Mouse (Mus musculus): Measurements from ENCODE around the gene Sell. TPM values are rescaled to one million over a fixed set of nuclear protein-coding genes. Genes with fewer than 3 reads are reported as not detected.
"Not testable (repeated sequence)": the region's sequence is repeated elsewhere in the genome, so short reads cannot be mapped to it uniquely, and the experiment has no call there.

Sell gene
- not detected for total RNA-seq (2021)
- long read RNA-seq, experiment 1: 0 reads
- long read RNA-seq, experiment 2: 0 reads

- Histone ChIP-seq H3K4me3 (no peak within 1 kb of the TSS), H3K27ac (no peak within 1 kb of the TSS)
- intact Hi-C loops (cut with DNase I): loop anchor here (2.0 kb wide), 1 partner anchor 77 kb away; no protein-coding TSS in a partner anchor
- no peak for TF ChIP-seq CTCF (IDR thresholded peaks at IDR 0.05)
- DNase-seq (ENCODE audit: extremely low spot score in 1 of 2, low spot score in 2 of 2): no peak
Observed at GRCm38 (mm10) chr1:164061925-164062324, at the start of gene Sell. Gene Sell (plus strand): TSS chr1:164061982.

- Histone ChIP-seq H3K4me3 (no peak overlapping the region), H3K27ac (no peak overlapping the region)
- TF ChIP-seq CTCF (IDR thresholded peaks at IDR 0.05): no peak
- no peak for DNase-seq (ENCODE audit: extremely low spot score in 1 of 2, low spot score in 2 of 2)
- intact Hi-C loops (cut with DNase I): no loop called here
Observed at GRCm38 (mm10) chr1:164014616-164015015, 47.2 kb upstream of the Sell start.

- Histone ChIP-seq H3K4me3 (no peak overlapping the region), H3K27ac (no peak overlapping the region)
- no peak for DNase-seq (ENCODE audit: extremely low spot score in 1 of 2, low spot score in 2 of 2)
- intact Hi-C loops (cut with DNase I): no loop called here
- no peak for TF ChIP-seq CTCF (IDR thresholded peaks at IDR 0.05)
Observed at GRCm38 (mm10) chr1:164018221-164018896, 43.4 kb upstream of the Sell start.

GRCm38 (mm10) chr1:164019789-164020188 lies 42.0 kb upstream of the Sell start:
- TF ChIP-seq CTCF (IDR thresholded peaks at IDR 0.05): no peak
- Histone ChIP-seq H3K27ac (no peak overlapping the region), H3K4me3 (no peak overlapping the region)
- DNase-seq (ENCODE audit: extremely low spot score in 1 of 2, low spot score in 2 of 2): no peak
- intact Hi-C loops (cut with DNase I): no loop called here

GRCm38 (mm10) chr1:164020746-164021145 lies 41.0 kb upstream of the Sell start:
- H3K4me3 ChIP-seq; DNase-seq (ENCODE audit: extremely low spot score in 1 of 2, low spot score in 2 of 2); H3K27ac ChIP-seq; intact Hi-C loops (cut with DNase I): not testable (repeated sequence)

GRCm38 (mm10) chr1:164022106-164022505 lies 39.7 kb upstream of the Sell start:
- H3K4me3 ChIP-seq; DNase-seq (ENCODE audit: extremely low spot score in 1 of 2, low spot score in 2 of 2); H3K27ac ChIP-seq; intact Hi-C loops (cut with DNase I): not testable (repeated sequence)

- Histone ChIP-seq H3K4me3 (no peak overlapping the region), H3K27ac (no peak overlapping the region)
- no peak for DNase-seq (ENCODE audit: extremely low spot score in 1 of 2, low spot score in 2 of 2)
- intact Hi-C loops (cut with DNase I): no loop called here
- TF ChIP-seq CTCF (IDR thresholded peaks at IDR 0.05): no peak
Observed at GRCm38 (mm10) chr1:164025685-164026084, 36.1 kb upstream of the Sell start.

GRCm38 (mm10) chr1:164027416-164027815 lies 34.4 kb upstream of the Sell start:
- Histone ChIP-seq H3K4me3 (no peak overlapping the region), H3K27ac (no peak overlapping the region)
- DNase-seq (ENCODE audit: extremely low spot score in 1 of 2, low spot score in 2 of 2): no peak
- TF ChIP-seq CTCF (IDR thresholded peaks at IDR 0.05): peak; percentile 36
- intact Hi-C loops (cut with DNase I): no loop called here

GRCm38 (mm10) chr1:164040385-164041135 lies 21.2 kb upstream of the Sell start:
- intact Hi-C loops (cut with DNase I): no loop called here
- no peak for TF ChIP-seq CTCF (IDR thresholded peaks at IDR 0.05)
- H3K4me3 ChIP-seq: no peak overlapping the region
- DNase-seq (ENCODE audit: extremely low spot score in 1 of 2, low spot score in 2 of 2): no peak
- no peak overlapping the region for H3K27ac ChIP-seq

- Histone ChIP-seq H3K4me3 (no peak overlapping the region), H3K27ac (no peak overlapping the region)
- intact Hi-C loops (cut with DNase I): no loop called here
- TF ChIP-seq CTCF (IDR thresholded peaks at IDR 0.05): no peak
- no peak for DNase-seq (ENCODE audit: extremely low spot score in 1 of 2, low spot score in 2 of 2)
Observed at GRCm38 (mm10) chr1:164043549-164043948, 18.2 kb upstream of the Sell start.

- Histone ChIP-seq H3K4me3 (no peak within 1 kb of the TSS), H3K27ac (no peak within 1 kb of the TSS)
- no peak for TF ChIP-seq CTCF (IDR thresholded peaks at IDR 0.05)
- intact Hi-C loops (cut with DNase I): no loop called here
- DNase-seq (ENCODE audit: extremely low spot score in 1 of 2, low spot score in 2 of 2): no peak
Observed at GRCm38 (mm10) chr1:164047934-164048333, 13.8 kb upstream of the Sell start, which contains the start of gene Sele. Gene Sele (plus strand): TSS chr1:164048234.

- intact Hi-C loops (cut with DNase I): no loop called here
- no peak for TF ChIP-seq CTCF (IDR thresholded peaks at IDR 0.05)
- Histone ChIP-seq H3K4me3 (no peak overlapping the region), H3K27ac (no peak overlapping the region)
- no peak for DNase-seq (ENCODE audit: extremely low spot score in 1 of 2, low spot score in 2 of 2)
Observed at GRCm38 (mm10) chr1:164053561-164053960, 8.2 kb upstream of the Sell start.
